Mouse (Mus musculus) hindbrain, embryonic 15.5 days (tissue): ENCODE data around the gene Ankrd33. TPM values are rescaled to one million over a fixed set of nuclear protein-coding genes. Genes with fewer than 3 reads are reported as not detected.
A peak's percentile ranks its signal among the peaks of the same experiment; 100 is the strongest.

Experiments
- ATAC-seq: fragments of 200-750 bp; cut with Nextera tagmentation; 2 replicates; pipeline ENCODE4 v1.8.0; 2017; ENCODE audit warnings: low read depth, moderate number of reproducible peaks, moderate TSS enrichment; ENCODE audit not compliant: low FRiP score
- H3K27ac ChIP-seq: fragments of 300-500 bp; sonication (generic); replicated peaks from 2 replicates; pipeline ENCODE4 v1.5.1; 2015; ENCODE audit warnings: mild to moderate bottlenecking, inconsistent platforms
- H3K27me3 ChIP-seq: fragments of 300-500 bp; sonication (generic); 2 replicates; pipeline ENCODE4 v1.6.1; 2015; ENCODE audit warnings: control low read depth, inconsistent platforms
- H3K36me3 ChIP-seq: fragments of 300-500 bp; sonication (generic); 2 replicates; pipeline ENCODE4 v1.6.1; 2015; ENCODE audit warnings: control low read depth, inconsistent platforms
- H3K4me1 ChIP-seq: fragments of 300-500 bp; sonication (generic); replicated peaks from 2 replicates; pipeline ENCODE4 v1.6.1; 2015; ENCODE audit warnings: control low read depth, inconsistent platforms
- H3K4me2 ChIP-seq: fragments of 300-500 bp; sonication (generic); 2 replicates; pipeline ENCODE4 v1.6.1; 2015; ENCODE audit warnings: moderate library complexity, mild to moderate bottlenecking, inconsistent platforms
- H3K4me3 ChIP-seq: fragments of 300-500 bp; sonication (generic); 2 replicates; pipeline ENCODE4 v1.5.1; 2015; ENCODE audit warnings: mild to moderate bottlenecking, inconsistent platforms
- H3K9ac ChIP-seq: fragments of 300-500 bp; sonication (generic); 2 replicates; pipeline ENCODE4 v1.6.1; 2015; ENCODE audit warnings: inconsistent platforms
- H3K9me3 ChIP-seq: fragments of 300-500 bp; sonication (generic); 2 replicates; pipeline ENCODE4 v1.6.1; 2016; ENCODE audit warnings: control low read depth, inconsistent platforms
- WGBS: fragments of 180-500 bp; shearing (Covaris S2); methylation state at CpG from one replicate; pipeline ENCODE4 v1.1.7; 2015; 5-methylcytosine and 5-hydroxymethylcytosine counted together
- polyA plus RNA-seq: library from polyadenylated mRNA; unstranded; fragments of >200 nt; fragmentation: Nextera tagmentation; extraction: Ambion mirVana; gene quantifications from 2 replicates; pipeline ENCODE4 v1.2.1, GENCODE M21; 2015

The Ankrd33 gene
- polyA plus RNA-seq, 1 experiment from 2014 or later: not detected

GRCm38 (mm10) chr15:101160128-101160527 is 44.6 kb downstream of the Ankrd33 start:
- no peak overlapping the region; the same call in 1 of the 2 replicates for H3K4me2 ChIP-seq

GRCm38 (mm10) chr15:101160591-101160990 is 45.0 kb downstream of the Ankrd33 start:
- peak; percentile 68 for ATAC-seq
- H3K4me3 ChIP-seq: no peak overlapping the region
- H3K27me3 ChIP-seq: no peaks in the 10 kb centered on the region
- peak overlapping the region; percentile 7; the same call in 1 of the 2 replicates for H3K4me2 ChIP-seq
- no peak overlapping the region for H3K9ac ChIP-seq
- 9% methylated on average over 7 of the region's 7 CpGs for WGBS
- H3K4me1 ChIP-seq: peaks cover 35% of the 10 kb centered on the region
- no peaks in the 10 kb centered on the region for H3K36me3 ChIP-seq
- H3K9me3 ChIP-seq: no peaks in the 10 kb centered on the region
- peak overlapping the region; percentile 46 for H3K27ac ChIP-seq

More at GRCm38 (mm10) chr15:101160128-101160527, 44.6 kb downstream of the Ankrd33 start:
- no peak for ATAC-seq
- no peak overlapping the region for H3K4me3 ChIP-seq
- no peaks in the 10 kb centered on the region for H3K27me3 ChIP-seq
- H3K9me3 ChIP-seq: no peaks in the 10 kb centered on the region
- no peaks in the 10 kb centered on the region for H3K36me3 ChIP-seq
- 31% methylated on average over 1 of the region's 1 CpGs for WGBS
- peak overlapping the region; percentile 30; the same call in 1 of the 2 replicates for H3K27ac ChIP-seq
- no peak overlapping the region for H3K9ac ChIP-seq
- H3K4me1 ChIP-seq: peaks cover 35% of the 10 kb centered on the region

- H3K27me3 ChIP-seq: no peaks in the 10 kb centered on the region
- H3K9me3 ChIP-seq: no peaks in the 10 kb centered on the region
- no peak overlapping the region for H3K4me2 ChIP-seq
- H3K27ac ChIP-seq: peak overlapping the region; percentile 46; the same call in 1 of the 2 replicates
- H3K4me1 ChIP-seq: peaks cover 35% of the 10 kb centered on the region
- no peaks in the 10 kb centered on the region for H3K36me3 ChIP-seq
- H3K4me3 ChIP-seq: no peak overlapping the region
- no peak overlapping the region for H3K9ac ChIP-seq
- no peak for ATAC-seq
- 58% methylated on average over 7 of the region's 7 CpGs for WGBS
Measured at GRCm38 (mm10) chr15:101161534-101161933, 46.0 kb downstream of the Ankrd33 start.

- H3K4me3 ChIP-seq: no peak overlapping the region
- 24% methylated on average over 15 of the region's 15 CpGs for WGBS
- H3K9me3 ChIP-seq: no peaks in the 10 kb centered on the region
- peak; percentile 70; the same call in 1 of the 2 replicates for ATAC-seq
- H3K4me2 ChIP-seq: no peak overlapping the region; the same call in 1 of the 2 replicates
- no peaks in the 10 kb centered on the region for H3K36me3 ChIP-seq
- peaks cover 35% of the 10 kb centered on the region for H3K4me1 ChIP-seq
- no peak overlapping the region for H3K27ac ChIP-seq
- no peak overlapping the region for H3K9ac ChIP-seq
- no peaks in the 10 kb centered on the region for H3K27me3 ChIP-seq
Measured at GRCm38 (mm10) chr15:101163056-101163458, 47.5 kb downstream of the Ankrd33 start.

GRCm38 (mm10) chr15:101163854-101164253 is 48.3 kb downstream of the Ankrd33 start:
- no peaks in the 10 kb centered on the region for H3K9me3 ChIP-seq
- H3K4me3 ChIP-seq: no peak overlapping the region
- WGBS: 53% methylated on average over 5 of the region's 5 CpGs
- no peak overlapping the region for H3K9ac ChIP-seq
- H3K36me3 ChIP-seq: no peaks in the 10 kb centered on the region
- H3K4me1 ChIP-seq: peaks cover 35% of the 10 kb centered on the region
- H3K4me2 ChIP-seq: no peak overlapping the region
- H3K27me3 ChIP-seq: no peaks in the 10 kb centered on the region
- no peak for ATAC-seq
- H3K27ac ChIP-seq: 0 out of 2 replicates have a peak overlapping the region, but pooled peaks have one; percentile 10

- Histone ChIP-seq H3K4me3 (no peak overlapping the region), H3K4me2 (no peak overlapping the region), H3K27me3 (no peaks in the 10 kb centered on the region), H3K9ac (no peak overlapping the region), H3K4me1 (peaks cover 35% of the 10 kb centered on the region), H3K27ac (no peak overlapping the region), H3K36me3 (no peaks in the 10 kb centered on the region), H3K9me3 (no peaks in the 10 kb centered on the region)
- WGBS: 63% methylated on average over 5 of the region's 5 CpGs
- ATAC-seq: no peak
Measured at GRCm38 (mm10) chr15:101164291-101164690, 48.7 kb downstream of the Ankrd33 start.

- H3K9ac ChIP-seq: no peak overlapping the region
- peaks cover 24% of the 10 kb centered on the region for H3K4me1 ChIP-seq
- 71% methylated on average over 16 of the region's 16 CpGs for WGBS
- ATAC-seq: no peak
- no peak overlapping the region for H3K27ac ChIP-seq
- H3K27me3 ChIP-seq: no peaks in the 10 kb centered on the region
- H3K4me2 ChIP-seq: no peak overlapping the region
- no peak overlapping the region for H3K4me3 ChIP-seq
- H3K9me3 ChIP-seq: no peaks in the 10 kb centered on the region
- H3K36me3 ChIP-seq: no peaks in the 10 kb centered on the region
Measured at GRCm38 (mm10) chr15:101165658-101166437, 50.3 kb downstream of the Ankrd33 start.

GRCm38 (mm10) chr15:101167553-101167952 is 52.0 kb downstream of the Ankrd33 start:
- no peaks in the 10 kb centered on the region for H3K9me3 ChIP-seq
- no peak overlapping the region for H3K9ac ChIP-seq
- no peak overlapping the region for H3K27ac ChIP-seq
- peaks cover 19% of the 10 kb centered on the region for H3K4me1 ChIP-seq
- WGBS: 67% methylated on average over 11 of the region's 11 CpGs
- no peaks in the 10 kb centered on the region for H3K27me3 ChIP-seq
- no peak overlapping the region for H3K4me3 ChIP-seq
- H3K36me3 ChIP-seq: no peaks in the 10 kb centered on the region
- H3K4me2 ChIP-seq: no peak overlapping the region
- ATAC-seq: no peak

Other genes with a start within 250 kb of the Ankrd33 start
- gene Scn8a, start 245.9 kb upstream of the Ankrd33 start, polyA plus RNA-seq: 21.0 and 29.2 TPM in 2 replicates
- gene Gm47841, start 68.4 kb upstream of the Ankrd33 start, polyA plus RNA-seq: not detected in 2 replicates
- gene Fignl2, start 37.2 kb upstream of the Ankrd33 start, polyA plus RNA-seq: 0.09 and 0.10 TPM in 2 replicates
- 9.5 and 9.6 TPM in 2 replicates for gene Acvrl1, start 12.8 kb downstream of the Ankrd33 start, polyA plus RNA-seq
- 21.7 and 24.1 TPM in 2 replicates for gene Acvr1b, start 58.3 kb downstream of the Ankrd33 start, polyA plus RNA-seq
- 1.9 and 2.4 TPM in 2 replicates for gene Grasp, start 108.4 kb downstream of the Ankrd33 start, polyA plus RNA-seq
- gene Nr4a1, start 138.5 kb downstream of the Ankrd33 start, polyA plus RNA-seq: 6.6 and 6.9 TPM in 2 replicates
- 75.5 and 76.5 TPM in 2 replicates for gene Atg101, start 168.5 kb downstream of the Ankrd33 start, polyA plus RNA-seq
- gene 6030408B16Rik, start 177.5 kb downstream of the Ankrd33 start, polyA plus RNA-seq: 0.31 TPM in 1 of 2 replicates, not detected in the other